Mouse (Mus musculus) spleen, adult 2 months (tissue): ENCODE data around the gene Mettl24. TPM values are rescaled to one million over a fixed set of nuclear protein-coding genes. Genes with fewer than 3 reads are reported as not detected.

ENCODE experiments used
- DNase-seq, 2 experiments: peaks; one replicate each; pipeline versions ENCODE4 v3.0.0 to v3.0.0-alpha.2; 2012 to 2021; ENCODE audit warnings: low spot score in 2 of 2, low read depth in 1 of 2
- H3K27ac ChIP-seq: fragments of 200-500 bp; 2 replicates; pipeline ENCODE4 v1.5.1; 2012; ENCODE audit warnings: low read length, inconsistent platforms; ENCODE audit not compliant: insufficient read depth
- H3K27me3 ChIP-seq: fragments of 200-500 bp; 2 replicates; pipeline ENCODE4 v1.6.1; 2012; ENCODE audit warnings: mild to moderate bottlenecking, moderate library complexity, low read length, inconsistent platforms; ENCODE audit not compliant: control insufficient read depth, insufficient read depth
- H3K36me3 ChIP-seq: fragments of 200-500 bp; 2 replicates; pipeline ENCODE4 v1.6.1; 2012; ENCODE audit warnings: mild to moderate bottlenecking, low read length, inconsistent platforms; ENCODE audit not compliant: control insufficient read depth, insufficient read depth
- H3K4me1 ChIP-seq: fragments of 200-500 bp; 2 replicates; pipeline ENCODE4 v1.6.1; 2011; ENCODE audit warnings: inconsistent platforms; ENCODE audit not compliant: control insufficient read depth, insufficient read depth, insufficient read length
- H3K4me3 ChIP-seq: fragments of 200-500 bp; 2 replicates; pipeline ENCODE4 v1.5.1; 2011; ENCODE audit warnings: mild to moderate bottlenecking, inconsistent platforms; ENCODE audit not compliant: insufficient read depth, insufficient read length; ENCODE audit errors: extremely low read depth
- CTCF ChIP-seq: fragments of 200-500 bp; IDR thresholded peaks from 2 replicates; pipeline ENCODE4 v1.5.1; 2011; ENCODE audit warnings: mild to moderate bottlenecking, inconsistent platforms; ENCODE audit not compliant: insufficient read depth, insufficient read length, insufficient replicate concordance; ENCODE audit errors: extremely low read depth
- POLR2A ChIP-seq: fragments of 200-500 bp; IDR thresholded peaks from 2 replicates; pipeline ENCODE4 v1.6.1; 2011; ENCODE audit warnings: low read depth, low read length, inconsistent platforms
- WGBS: fragments of 180-500 bp; shearing (Covaris S2); methylation state at CpG from one replicate; pipeline ENCODE4 v1.1.7; 2018; 5-methylcytosine and 5-hydroxymethylcytosine counted together
- polyA plus RNA-seq: library from polyadenylated mRNA; depleted of rRNA; stranded (reverse); fragments of >200 nt; gene quantifications from 2 replicates; pipeline ENCODE4 v1.2.3, GENCODE M21; 2012

The Mettl24 gene
- polyA plus RNA-seq, 1 experiment = 0.85 TPM

GRCm38 (mm10) chr10:40643126-40643525 is 40.0 kb upstream of the Mettl24 start:
- no peaks in the 10 kb centered on the region; the same call in 1 of the 2 replicates for H3K4me1 ChIP-seq
- no peaks in the 10 kb centered on the region for H3K36me3 ChIP-seq
- WGBS = 51% methylated on average over 5 of the region's 5 CpGs
- no peak overlapping the region for H3K27ac ChIP-seq
- TF ChIP-seq CTCF (no peak), POLR2A (no peak)
- no peak overlapping the region for H3K4me3 ChIP-seq
- no peaks in the 10 kb centered on the region; the same call in 1 of the 2 replicates for H3K27me3 ChIP-seq
- no peak for DNase-seq

GRCm38 (mm10) chr10:40644456-40644855 is 38.6 kb upstream of the Mettl24 start:
- no peak overlapping the region for H3K4me3 ChIP-seq
- H3K27ac ChIP-seq = no peak overlapping the region
- no peaks in the 10 kb centered on the region; the same call in 1 of the 2 replicates for H3K4me1 ChIP-seq
- no peaks in the 10 kb centered on the region for H3K36me3 ChIP-seq
- no peak for DNase-seq
- TF ChIP-seq CTCF (no peak), POLR2A (no peak)
- H3K27me3 ChIP-seq = no peaks in the 10 kb centered on the region; the same call in 1 of the 2 replicates
- WGBS = 80% methylated on average over 9 of the region's 9 CpGs

- 84% methylated on average over 1 of the region's 1 CpGs for WGBS
- Histone ChIP-seq H3K4me1 (no peaks in the 10 kb centered on the region; the same call in 1 of the 2 replicates), H3K27ac (no peak overlapping the region), H3K27me3 (no peaks in the 10 kb centered on the region; the same call in 1 of the 2 replicates), H3K36me3 (no peaks in the 10 kb centered on the region), H3K4me3 (no peak overlapping the region)
- TF ChIP-seq CTCF = no peak
- TF ChIP-seq POLR2A = no peak
- DNase-seq = no peak
Measured at GRCm38 (mm10) chr10:40645346-40645745, 37.7 kb upstream of the Mettl24 start.

GRCm38 (mm10) chr10:40648776-40649175 is 34.3 kb upstream of the Mettl24 start:
- 86% methylated on average over 12 of the region's 12 CpGs for WGBS
- DNase-seq = no peak
- Histone ChIP-seq H3K27ac (no peak overlapping the region), H3K4me3 (no peak overlapping the region), H3K27me3 (no peaks in the 10 kb centered on the region; the same call in 1 of the 2 replicates), H3K36me3 (no peaks in the 10 kb centered on the region), H3K4me1 (no peaks in the 10 kb centered on the region; the same call in 1 of the 2 replicates)
- TF ChIP-seq POLR2A (no peak), CTCF (no peak)

- TF ChIP-seq POLR2A = no peak
- TF ChIP-seq CTCF = no peak
- no peaks in the 10 kb centered on the region; the same call in 1 of the 2 replicates for H3K27me3 ChIP-seq
- WGBS = 31% methylated on average over 4 of the region's 4 CpGs
- no peak overlapping the region for H3K27ac ChIP-seq
- H3K4me1 ChIP-seq = no peaks in the 10 kb centered on the region
- DNase-seq = no peak
- H3K36me3 ChIP-seq = no peaks in the 10 kb centered on the region
- no peak overlapping the region for H3K4me3 ChIP-seq
Measured at GRCm38 (mm10) chr10:40649634-40650033, 33.4 kb upstream of the Mettl24 start.

- no peak for TF ChIP-seq POLR2A
- TF ChIP-seq CTCF = no peak
- no peak for DNase-seq
- Histone ChIP-seq H3K36me3 (no peaks in the 10 kb centered on the region), H3K27ac (no peak overlapping the region), H3K4me3 (no peak overlapping the region), H3K4me1 (no peaks in the 10 kb centered on the region), H3K27me3 (no peaks in the 10 kb centered on the region)
- 72% methylated on average over 2 of the region's 2 CpGs for WGBS
Measured at GRCm38 (mm10) chr10:40651676-40652075, 31.4 kb upstream of the Mettl24 start.

GRCm38 (mm10) chr10:40665270-40665669 is 17.8 kb upstream of the Mettl24 start:
- H3K4me3 ChIP-seq = no peak overlapping the region
- DNase-seq = no peak
- H3K27me3 ChIP-seq = no peaks in the 10 kb centered on the region
- no peaks in the 10 kb centered on the region for H3K36me3 ChIP-seq
- no peak overlapping the region for H3K27ac ChIP-seq
- no peaks in the 10 kb centered on the region for H3K4me1 ChIP-seq
- whole genome bisulfite sequencing = 81% methylated on average over 3 of the region's 3 CpGs
- TF ChIP-seq POLR2A (no peak), CTCF (no peak)
